Comparison of ENCODE assay signal across 12 mouse cellular contexts in the genomic region with DNA sequence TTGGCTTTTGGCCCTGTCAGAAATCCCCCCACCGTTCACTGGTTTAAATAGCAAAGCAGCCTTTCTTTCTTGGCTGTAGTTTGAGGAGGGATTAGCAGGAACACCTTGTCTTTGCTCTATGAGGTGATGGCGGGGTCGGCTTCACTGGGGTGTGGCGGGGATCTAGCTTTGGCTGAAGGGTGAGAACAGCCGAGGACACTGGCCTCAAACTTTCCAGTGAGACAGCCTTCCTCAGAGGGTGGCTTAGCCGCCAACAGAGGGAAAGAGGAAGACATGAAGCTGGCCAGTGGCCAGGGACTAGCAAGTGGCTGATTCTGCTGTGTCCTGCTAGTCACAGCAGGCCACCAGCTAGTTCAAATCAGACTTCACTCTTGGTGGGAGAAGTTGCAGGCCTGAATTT. TPM values are rescaled to one million over a fixed set of nuclear protein-coding genes. Genes with fewer than 3 reads are reported as not detected.
DNase-seq lines count a peak whose midpoint lies in the region; ATAC-seq and TF ChIP-seq lines count a peak whose summit lies in the region.
"Had no signal": no experiment of that assay in that cellular context is flagged by ENCODE, and none has a peak within 500 bp of the region (broad histone marks: within the 10 kb centered on the region; RNA-seq: fewer than 3 reads in every experiment).

No protein-coding gene starts in this region.

- no peaks in the 10 kb centered on the region for H3K27me3 ChIP-seq in lung, embryonic 14.5 days (ENCODE audit: insufficient read depth, low read length)
- no peaks in the 10 kb centered on the region for H3K27me3 ChIP-seq in lung, postnatal 0 days (replicated peaks; ENCODE audit: insufficient read depth, low read length)
- H3K27me3 ChIP-seq: heart, embryonic 15.5 days; limb, embryonic 12.5 days; midbrain, embryonic 13.5 days had no signal

- peak; percentile 9 to 38 for DNase-seq in cerebellum, postnatal 25 days
- no peak for DNase-seq in cerebellum, adult 11 months
- DNase-seq in lung, embryonic 14.5 days: peak; percentile 26
- DNase-seq in lung, postnatal 0 days (ENCODE audit: low spot score): no peak
- DNase-seq in retina, postnatal 1 day: no peak
- DNase-seq in thymus, postnatal 0 days (ENCODE audit: low spot score): no peak

- H3K27ac ChIP-seq in lung, embryonic 14.5 days (ENCODE audit: low read depth): no peak overlapping the region
- no peak overlapping the region for H3K27ac ChIP-seq in lung, postnatal 0 days (ENCODE audit: low read length)
- H3K27ac ChIP-seq: heart, embryonic 15.5 days; limb, embryonic 12.5 days; midbrain, embryonic 13.5 days had no signal

- no peaks in the 10 kb centered on the region for H3K4me1 ChIP-seq in lung, embryonic 14.5 days (ENCODE audit: insufficient read depth)
- H3K4me1 ChIP-seq in lung, postnatal 0 days (ENCODE audit: insufficient read depth, low read depth, low read length): no peaks in the 10 kb centered on the region
- H3K4me1 ChIP-seq: heart, embryonic 15.5 days; limb, embryonic 12.5 days; midbrain, embryonic 13.5 days had no signal

- H3K9ac ChIP-seq in lung, embryonic 14.5 days: no peak overlapping the region
- H3K9ac ChIP-seq in lung, postnatal 0 days (replicated peaks; ENCODE audit: low read depth): no peak overlapping the region
- H3K9ac ChIP-seq: heart, embryonic 15.5 days; limb, embryonic 12.5 days; midbrain, embryonic 13.5 days had no signal

- no peak for TF ChIP-seq EP300 in lung, postnatal 0 days (IDR thresholded peaks at IDR 0.05)

- no peak overlapping the region for H3K4me2 ChIP-seq in lung, embryonic 14.5 days
- H3K4me2 ChIP-seq in lung, postnatal 0 days (replicated peaks; ENCODE audit: low read depth, low read length): no peak overlapping the region
- H3K4me2 ChIP-seq: heart, embryonic 15.5 days; limb, embryonic 12.5 days; midbrain, embryonic 13.5 days had no signal

- no peak for ATAC-seq in lung, embryonic 14.5 days (ENCODE audit: insufficient read depth)
- no peak for ATAC-seq in lung, postnatal 0 days
- peak; percentile 50 for ATAC-seq in granulocyte monocyte progenitor cell, adult 5-6 weeks (replicated peaks; ENCODE audit: poor library complexity, severe bottlenecking)
- 0 out of 2 replicates have a peak, but pooled peaks have one; percentile 46 for ATAC-seq in megakaryocyte progenitor cell, adult 5-6 weeks (replicated peaks; ENCODE audit: poor library complexity)
- ATAC-seq: midbrain, embryonic 13.5 days had no signal

- no peaks in the 10 kb centered on the region for H3K36me3 ChIP-seq in lung, embryonic 14.5 days (ENCODE audit: insufficient read depth)
- no peaks in the 10 kb centered on the region for H3K36me3 ChIP-seq in lung, postnatal 0 days (ENCODE audit: insufficient read depth, low read length)
- H3K36me3 ChIP-seq: heart, embryonic 15.5 days; limb, embryonic 12.5 days; midbrain, embryonic 13.5 days had no signal

- 26% methylated on average over 6 of the region's 6 CpGs for WGBS in lung, embryonic 14.5 days
- WGBS in lung, postnatal 0 days: 28% methylated on average over 6 of the region's 6 CpGs

- H3K9me3 ChIP-seq in lung, embryonic 14.5 days (ENCODE audit: low read depth, low read length): no peaks in the 10 kb centered on the region
- no peaks in the 10 kb centered on the region for H3K9me3 ChIP-seq in lung, postnatal 0 days (ENCODE audit: low read length)
- H3K9me3 ChIP-seq: heart, embryonic 15.5 days; limb, embryonic 12.5 days; midbrain, embryonic 13.5 days had no signal

- no peak for TF ChIP-seq CTCF in lung, embryonic 14.5 days (IDR thresholded peaks at IDR 0.05; ENCODE audit: low read depth)
- TF ChIP-seq CTCF in lung, postnatal 0 days (IDR thresholded peaks at IDR 0.05): no peak

- no peak overlapping the region for H3K4me3 ChIP-seq in lung, embryonic 14.5 days (ENCODE audit: low read depth, low read length)
- H3K4me3 ChIP-seq in lung, postnatal 0 days (ENCODE audit: low read depth, low read length): no peak overlapping the region
- H3K4me3 ChIP-seq: heart, embryonic 15.5 days; limb, embryonic 12.5 days; midbrain, embryonic 13.5 days had no signal

RNA-seq across cellular contexts. Expression of gene Alox12e, which starts 33.2 kb away (rescaled TPM):
- polyA plus RNA-seq in lung, embryonic 14.5 days (2014; fragmentation: Nextera tagmentation; extraction: Ambion mirVana): not detected in 2 replicates
- polyA plus RNA-seq in lung, postnatal 0 days (2015; fragmentation: Nextera tagmentation; extraction: Ambion mirVana): 0.08 and 0.11 TPM in 2 replicates
- total RNA-seq in granulocyte monocyte progenitor cell, adult 5-6 weeks (2014; fragmentation: Nextera tagmentation): not detected in 2 replicates
- not detected in 2 replicates for total RNA-seq in granulocyte monocyte progenitor cell, adult 5-6 weeks (2017)
- total RNA-seq in megakaryocyte progenitor cell, adult 5-6 weeks (2015): 0.39 TPM in 1 of 2 replicates, not detected in the other
- not detected in 2 replicates for total RNA-seq in megakaryocyte progenitor cell, adult 5-6 weeks (2017)
- polyA plus RNA-seq in thymus, postnatal 0 days (2015; fragmentation: Nextera tagmentation; extraction: Ambion mirVana): 30.8 and 37.8 TPM in 2 replicates
- total RNA-seq: adrenal gland, adult 18-20 months had no signal
- polyA plus RNA-seq: limb, embryonic 12.5 days had no signal

RNA-seq across cellular contexts. Expression of gene Alox12, which starts 34.1 kb away (rescaled TPM):
- 6.6 and 6.9 TPM in 2 replicates for polyA plus RNA-seq in lung, embryonic 14.5 days (2014; fragmentation: Nextera tagmentation; extraction: Ambion mirVana)
- 5.8 and 7.0 TPM in 2 replicates for polyA plus RNA-seq in lung, postnatal 0 days (2015; fragmentation: Nextera tagmentation; extraction: Ambion mirVana)
- total RNA-seq in granulocyte monocyte progenitor cell, adult 5-6 weeks (2014; fragmentation: Nextera tagmentation): not detected in 2 replicates
- total RNA-seq in granulocyte monocyte progenitor cell, adult 5-6 weeks (2017): not detected in 2 replicates
- 0.27 TPM in 1 of 2 replicates, not detected in the other for total RNA-seq in megakaryocyte progenitor cell, adult 5-6 weeks (2015)
- total RNA-seq in megakaryocyte progenitor cell, adult 5-6 weeks (2017): not detected in 2 replicates
- polyA plus RNA-seq in thymus, postnatal 0 days (2015; fragmentation: Nextera tagmentation; extraction: Ambion mirVana): 0.54 and 0.61 TPM in 2 replicates

RNA-seq across cellular contexts. Expression of gene Rnasek, which starts 49.6 kb away (rescaled TPM):
- polyA plus RNA-seq in lung, embryonic 14.5 days (2014; fragmentation: Nextera tagmentation; extraction: Ambion mirVana): 135 and 140 TPM in 2 replicates
- polyA plus RNA-seq in lung, postnatal 0 days (2015; fragmentation: Nextera tagmentation; extraction: Ambion mirVana): 462 and 484 TPM in 2 replicates
- total RNA-seq in granulocyte monocyte progenitor cell, adult 5-6 weeks (2014; fragmentation: Nextera tagmentation): 116 and 161 TPM in 2 replicates
- 31.2 and 31.3 TPM in 2 replicates for total RNA-seq in granulocyte monocyte progenitor cell, adult 5-6 weeks (2017)
- 134 and 151 TPM in 2 replicates for total RNA-seq in megakaryocyte progenitor cell, adult 5-6 weeks (2015)
- 19.3 and 29.4 TPM in 2 replicates for total RNA-seq in megakaryocyte progenitor cell, adult 5-6 weeks (2017)
- polyA plus RNA-seq in thymus, postnatal 0 days (2015; fragmentation: Nextera tagmentation; extraction: Ambion mirVana): 355 and 365 TPM in 2 replicates

RNA-seq across cellular contexts. Expression of gene Gm21988, which starts 49.6 kb away (rescaled TPM):
- 9.3 and 10.8 TPM in 2 replicates for polyA plus RNA-seq in lung, embryonic 14.5 days (2014; fragmentation: Nextera tagmentation; extraction: Ambion mirVana)
- polyA plus RNA-seq in lung, postnatal 0 days (2015; fragmentation: Nextera tagmentation; extraction: Ambion mirVana): 11.0 and 15.3 TPM in 2 replicates
- 4.7 and 4.8 TPM in 2 replicates for total RNA-seq in granulocyte monocyte progenitor cell, adult 5-6 weeks (2014; fragmentation: Nextera tagmentation)
- 0.57 TPM in 1 of 2 replicates, not detected in the other for total RNA-seq in granulocyte monocyte progenitor cell, adult 5-6 weeks (2017)
- 3.4 and 4.1 TPM in 2 replicates for total RNA-seq in megakaryocyte progenitor cell, adult 5-6 weeks (2015)
- total RNA-seq in megakaryocyte progenitor cell, adult 5-6 weeks (2017): 0.10 and 2.4 TPM in 2 replicates
- polyA plus RNA-seq in thymus, postnatal 0 days (2015; fragmentation: Nextera tagmentation; extraction: Ambion mirVana): 13.0 and 13.9 TPM in 2 replicates

RNA-seq across cellular contexts. Expression of gene 0610010K14Rik, which starts 51.5 kb away (rescaled TPM):
- polyA plus RNA-seq in lung, embryonic 14.5 days (2014; fragmentation: Nextera tagmentation; extraction: Ambion mirVana): 180 and 198 TPM in 2 replicates
- polyA plus RNA-seq in lung, postnatal 0 days (2015; fragmentation: Nextera tagmentation; extraction: Ambion mirVana): 115 and 118 TPM in 2 replicates
- total RNA-seq in granulocyte monocyte progenitor cell, adult 5-6 weeks (2014; fragmentation: Nextera tagmentation): 78.5 and 112 TPM in 2 replicates
- 36.9 and 44.2 TPM in 2 replicates for total RNA-seq in granulocyte monocyte progenitor cell, adult 5-6 weeks (2017)
- total RNA-seq in megakaryocyte progenitor cell, adult 5-6 weeks (2015): 73.4 and 77.3 TPM in 2 replicates
- total RNA-seq in megakaryocyte progenitor cell, adult 5-6 weeks (2017): 24.4 and 31.2 TPM in 2 replicates
- polyA plus RNA-seq in thymus, postnatal 0 days (2015; fragmentation: Nextera tagmentation; extraction: Ambion mirVana): 174 and 191 TPM in 2 replicates

Comparison
In these comparisons a context has a peak if more than half of its experiments do, and no peak if none do; other contexts are left out.
1. DNase-seq: peak in cerebellum, postnatal 25 days (2 of 2) and lung, embryonic 14.5 days (single experiment); none in cerebellum, adult 11 months (single experiment), lung, postnatal 0 days (single experiment), retina, postnatal 1 day (single experiment) and thymus, postnatal 0 days (single experiment).
2. ATAC-seq: peak in granulocyte monocyte progenitor cell, adult 5-6 weeks (single experiment) and megakaryocyte progenitor cell, adult 5-6 weeks (single experiment); none in lung, embryonic 14.5 days (single experiment) and lung, postnatal 0 days (single experiment).
3. RNA of gene Alox12e, which starts 33.2 kb away (polyA plus RNA-seq): 30.8 to 37.8 TPM in thymus, postnatal 0 days; 0.08 to 0.11 TPM in lung, postnatal 0 days and not detected in lung, embryonic 14.5 days; every median in the first group is over 10 times any median in the second.